Mouse (Mus musculus) spleen, adult 2 months (tissue): Measurements from ENCODE around the gene Cuta. TPM values are rescaled to one million over a fixed set of nuclear protein-coding genes. Genes with fewer than 3 reads are reported as not detected.
"Not testable (repeated sequence)": the region's sequence is repeated elsewhere in the genome, so short reads cannot be mapped to it uniquely, and the experiment has no call there.

Experiments used
- DNase-seq, 2 experiments: peaks; one replicate each; pipeline versions ENCODE4 v3.0.0 to v3.0.0-alpha.2; 2012 to 2021; ENCODE audit warnings: low spot score in 2 of 2, low read depth in 1 of 2
- H3K27ac ChIP-seq: fragments of 200-500 bp; 2 replicates; pipeline ENCODE4 v1.5.1; 2012; ENCODE audit warnings: low read length, inconsistent platforms; ENCODE audit not compliant: insufficient read depth
- H3K27me3 ChIP-seq: fragments of 200-500 bp; 2 replicates; pipeline ENCODE4 v1.6.1; 2012; ENCODE audit warnings: mild to moderate bottlenecking, moderate library complexity, low read length, inconsistent platforms; ENCODE audit not compliant: control insufficient read depth, insufficient read depth
- H3K36me3 ChIP-seq: fragments of 200-500 bp; 2 replicates; pipeline ENCODE4 v1.6.1; 2012; ENCODE audit warnings: mild to moderate bottlenecking, low read length, inconsistent platforms; ENCODE audit not compliant: control insufficient read depth, insufficient read depth
- H3K4me1 ChIP-seq: fragments of 200-500 bp; 2 replicates; pipeline ENCODE4 v1.6.1; 2011; ENCODE audit warnings: inconsistent platforms; ENCODE audit not compliant: control insufficient read depth, insufficient read depth, insufficient read length
- H3K4me3 ChIP-seq: fragments of 200-500 bp; 2 replicates; pipeline ENCODE4 v1.5.1; 2011; ENCODE audit warnings: mild to moderate bottlenecking, inconsistent platforms; ENCODE audit not compliant: insufficient read depth, insufficient read length; ENCODE audit errors: extremely low read depth
- CTCF ChIP-seq: fragments of 200-500 bp; IDR thresholded peaks from 2 replicates; pipeline ENCODE4 v1.5.1; 2011; ENCODE audit warnings: mild to moderate bottlenecking, inconsistent platforms; ENCODE audit not compliant: insufficient read depth, insufficient read length, insufficient replicate concordance; ENCODE audit errors: extremely low read depth
- POLR2A ChIP-seq: fragments of 200-500 bp; IDR thresholded peaks from 2 replicates; pipeline ENCODE4 v1.6.1; 2011; ENCODE audit warnings: low read depth, low read length, inconsistent platforms
- WGBS: fragments of 180-500 bp; shearing (Covaris S2); methylation state at CpG from one replicate; pipeline ENCODE4 v1.1.7; 2018; 5-methylcytosine and 5-hydroxymethylcytosine counted together
- polyA plus RNA-seq: library from polyadenylated mRNA; depleted of rRNA; stranded (reverse); fragments of >200 nt; gene quantifications from 2 replicates; pipeline ENCODE4 v1.2.3, GENCODE M21; 2012

Cuta gene
- polyA plus RNA-seq, 1 experiment = 87.9 TPM

GRCm38 (mm10) chr17:26936453-26936852 is 2.9 kb downstream of the Cuta start:
- Histone ChIP-seq H3K4me3 (no peak overlapping the region), H3K4me1 (peaks cover 20% of the 10 kb centered on the region; the same call in 1 of the 2 replicates), H3K36me3 (peaks cover 29% of the 10 kb centered on the region), H3K27me3 (no peaks in the 10 kb centered on the region), H3K27ac (no peak overlapping the region)
- TF ChIP-seq CTCF (no peak), POLR2A (no peak)
- no peak for DNase-seq
- 90% methylated on average over 12 of the region's 12 CpGs for WGBS

DNA sequence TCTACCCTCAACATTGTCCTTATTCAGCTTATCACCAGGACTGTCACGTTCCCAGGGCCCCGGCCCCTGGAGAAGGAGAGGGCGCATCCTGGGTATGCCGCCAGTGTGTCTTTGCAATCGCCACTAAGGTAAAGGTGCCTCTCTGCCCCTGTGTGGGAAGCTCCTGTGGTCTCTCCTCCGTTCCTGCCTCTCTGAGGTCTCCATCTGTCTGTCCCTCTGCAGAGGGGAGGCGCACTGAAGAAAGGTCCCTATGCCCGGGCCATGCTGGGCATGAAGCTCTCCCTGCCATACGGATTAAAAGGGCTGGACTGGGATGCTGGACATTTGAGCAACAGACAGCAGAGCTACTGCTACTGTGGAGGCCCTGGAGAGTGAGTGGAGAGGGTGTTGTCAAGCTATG is 4.3 kb downstream of the Cuta start:
- no peak for DNase-seq
- no peak overlapping the region for H3K4me3 ChIP-seq
- WGBS = 94% methylated on average over 9 of the region's 9 CpGs
- H3K36me3 ChIP-seq = peaks cover 29% of the 10 kb centered on the region
- H3K27me3 ChIP-seq = no peaks in the 10 kb centered on the region
- no peak for TF ChIP-seq POLR2A
- TF ChIP-seq CTCF = no peak
- no peak overlapping the region for H3K27ac ChIP-seq
- H3K4me1 ChIP-seq = peaks cover 20% of the 10 kb centered on the region; the same call in 1 of the 2 replicates

DNA sequence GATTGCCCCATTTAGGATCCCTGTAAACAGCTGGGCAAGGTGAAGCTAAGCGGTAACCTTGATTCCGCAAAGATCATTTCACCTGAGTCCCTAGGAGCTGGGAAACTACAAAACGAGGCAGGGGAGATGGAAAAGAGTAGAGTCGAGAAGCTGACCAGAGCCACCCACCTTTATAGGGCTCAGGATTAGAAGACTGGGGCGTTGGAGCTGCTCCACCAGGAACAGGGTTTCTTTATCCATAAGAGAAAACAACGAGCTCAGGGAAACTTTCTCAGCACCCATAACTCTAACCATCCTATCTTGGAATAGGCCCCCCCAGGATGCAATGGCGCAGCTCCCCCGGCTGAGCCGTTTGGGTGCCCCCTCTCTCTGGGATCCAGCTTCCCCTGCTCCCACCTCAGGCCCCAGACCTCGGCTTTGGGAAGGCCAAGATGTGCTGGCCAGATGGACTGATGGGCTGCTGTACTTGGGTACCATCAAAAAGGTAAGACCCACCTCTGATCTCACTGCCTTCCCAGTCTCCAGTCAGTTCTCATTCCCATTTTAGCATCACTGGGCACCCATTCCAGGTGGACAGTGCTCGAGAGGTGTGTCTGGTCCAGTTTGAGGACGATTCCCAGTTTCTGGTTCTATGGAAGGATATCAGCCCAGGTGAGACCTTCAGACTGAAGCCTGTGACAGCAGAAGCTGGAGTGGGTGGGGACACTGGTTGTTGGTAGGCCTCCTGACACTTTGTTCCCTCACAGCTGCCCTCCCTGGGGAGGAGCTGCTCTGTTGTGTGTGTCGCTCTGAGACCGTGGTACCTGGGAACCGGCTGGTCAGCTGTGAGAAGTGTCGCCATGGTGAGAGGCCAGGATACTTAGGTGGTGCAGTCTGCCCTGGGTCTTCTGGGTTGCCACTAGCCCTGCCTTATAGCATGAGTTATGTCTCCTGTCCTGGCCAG is 5.2 kb downstream of the Cuta start:
- Histone ChIP-seq H3K27me3 (no peaks in the 10 kb centered on the region), H3K27ac (no peak overlapping the region), H3K36me3 (peaks cover 29% of the 10 kb centered on the region), H3K4me3 (peak overlapping the region; percentile 87; the same call in 1 of the 2 replicates), H3K4me1 (peaks cover 20% of the 10 kb centered on the region; the same call in 1 of the 2 replicates)
- DNase-seq = no peak
- WGBS = 81% methylated on average over 16 of the region's 16 CpGs
- TF ChIP-seq CTCF (no peak), POLR2A (no peak)

- Histone ChIP-seq H3K27me3 (no peaks in the 10 kb centered on the region), H3K27ac (peak overlapping the region; percentile 81), H3K36me3 (peaks cover 30% of the 10 kb centered on the region), H3K4me3 (peak overlapping the region; percentile 87), H3K4me1 (peaks cover 20% of the 10 kb centered on the region; the same call in 1 of the 2 replicates)
- TF ChIP-seq CTCF (no peak), POLR2A (no peak)
- WGBS = 5% methylated on average over 13 of the region's 13 CpGs
- DNase-seq = no peak
Measured at GRCm38 (mm10) chr17:26933419-26933818, 6.0 kb downstream of the Cuta start.

DNA sequence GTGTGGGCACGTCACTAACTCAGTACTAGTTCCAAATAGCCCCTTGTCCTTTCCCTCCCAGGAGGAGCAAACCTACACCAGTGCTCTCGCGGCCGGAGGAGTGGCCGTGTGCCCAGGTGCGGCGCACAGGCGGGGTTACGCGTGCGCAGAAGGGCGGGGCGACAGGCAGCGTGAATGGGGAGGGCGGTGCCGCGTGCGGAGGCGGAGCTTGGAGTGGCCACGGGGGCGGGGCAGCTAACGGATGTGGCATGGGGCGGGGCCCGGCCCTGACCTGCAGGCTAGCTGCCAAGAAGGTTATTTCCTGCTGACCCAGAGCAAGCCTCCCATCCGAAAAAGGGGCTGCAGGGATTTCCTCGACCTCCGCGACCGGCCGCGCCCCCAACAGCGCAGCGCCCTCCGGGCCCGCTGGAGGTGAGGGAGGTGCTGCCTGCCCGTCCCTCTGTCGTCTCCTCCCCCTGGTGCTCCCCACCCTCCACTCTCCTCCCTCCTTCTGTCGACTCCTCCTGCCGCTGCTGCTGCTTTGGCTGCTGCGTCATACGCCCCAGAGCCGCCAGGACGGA is 6.5 kb downstream of the Cuta start, which contains the start of gene Phf1:
Gene Phf1, plus strand, starts transcription at position 214 of the 560 bp plus-strand sequence.
- no peaks in the 10 kb centered on the region for H3K27me3 ChIP-seq
- H3K27ac ChIP-seq = peak within 1 kb of the TSS; percentile 81
- H3K4me1 ChIP-seq = peaks cover 15% of the 10 kb centered on the region; the same call in 1 of the 2 replicates
- peak; percentile 88 to 99 for DNase-seq
- no peak for TF ChIP-seq CTCF
- TF ChIP-seq POLR2A = peak; percentile 34; the same call in 1 of the 2 replicates
- WGBS = under 1% methylated on average over 41 of the region's 43 CpGs
- H3K36me3 ChIP-seq = peaks cover 30% of the 10 kb centered on the region
- H3K4me3 ChIP-seq = peak within 1 kb of the TSS; percentile 87

DNA sequence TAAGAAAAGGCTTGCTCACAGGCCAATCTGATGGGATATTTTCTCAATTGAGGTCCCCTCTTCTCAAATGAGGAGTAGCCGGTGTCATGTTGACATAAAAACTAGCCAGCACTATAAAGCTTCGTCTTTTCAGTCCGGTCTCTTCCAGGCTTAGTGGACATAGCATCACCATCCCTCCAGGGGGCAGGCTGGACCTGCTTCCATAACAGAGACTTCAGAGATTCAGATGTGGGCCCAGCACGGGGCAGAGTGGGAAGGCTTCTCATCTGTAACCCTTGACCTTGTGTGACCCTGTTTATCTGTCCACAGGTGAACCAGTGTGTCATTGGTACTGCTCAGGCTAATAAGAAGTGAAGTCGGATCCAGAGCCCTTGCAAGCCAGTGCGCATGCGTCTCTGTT is 7.6 kb downstream of the Cuta start:
- H3K27me3 ChIP-seq, H3K27ac ChIP-seq, H3K4me3 ChIP-seq, DNase-seq: not testable (repeated sequence)
- peaks cover 21% of the 10 kb centered on the region for H3K36me3 ChIP-seq
- TF ChIP-seq CTCF = peak; percentile 33; the same call in 1 of the 2 replicates
- H3K4me1 ChIP-seq = peaks cover 11% of the 10 kb centered on the region; the same call in 1 of the 2 replicates
- WGBS = 72% methylated on average over 7 of the region's 7 CpGs

DNA sequence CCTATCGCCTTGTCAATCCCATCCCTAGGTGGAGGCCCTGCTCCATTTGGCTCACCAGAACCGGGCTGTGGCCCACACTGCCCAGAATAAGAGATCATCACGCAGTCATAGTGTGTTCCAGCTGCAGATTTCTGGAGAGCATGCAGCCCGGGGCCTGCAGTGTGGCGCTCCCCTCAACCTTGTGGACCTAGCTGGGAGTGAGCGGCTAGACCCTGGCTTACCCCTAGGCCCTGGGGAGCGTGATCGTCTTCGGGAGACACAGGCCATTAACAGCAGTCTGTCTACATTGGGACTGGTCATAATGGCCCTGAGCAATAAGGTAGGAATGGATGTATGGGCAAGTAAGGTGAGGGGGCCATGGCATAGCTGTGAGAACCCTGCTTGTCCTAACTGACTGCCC is 14.0 kb downstream of the Cuta start:
- H3K36me3 ChIP-seq, H3K4me3 ChIP-seq: not testable (repeated sequence)

DNA sequence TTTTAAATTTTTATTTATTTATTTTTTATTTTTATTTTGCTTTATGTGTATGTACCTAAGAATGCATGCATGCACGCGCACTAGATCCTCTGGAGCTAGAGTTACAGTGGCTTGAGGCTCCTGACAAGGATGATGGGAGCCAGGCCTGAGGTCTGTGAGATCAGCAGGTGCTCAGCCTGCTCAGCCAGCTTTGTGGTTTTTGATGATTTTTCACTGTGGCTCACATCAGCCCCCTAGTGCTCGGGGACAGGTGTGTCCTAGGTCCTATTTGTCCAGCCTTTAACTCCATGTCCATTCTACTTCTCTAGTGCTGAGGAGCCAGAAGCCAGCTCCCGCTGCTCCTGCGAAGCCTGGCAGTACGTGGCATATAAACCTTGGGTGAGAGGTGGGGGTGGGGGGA is 17.0 kb downstream of the Cuta start:
- not testable (repeated sequence) for H3K27ac ChIP-seq, H3K4me1 ChIP-seq, H3K4me3 ChIP-seq, H3K36me3 ChIP-seq, DNase-seq, H3K27me3 ChIP-seq
- WGBS = 84% methylated on average over 6 of the region's 6 CpGs

More for the DNA sequence above, 14.0 kb downstream of the Cuta start:
- H3K4me1 ChIP-seq, H3K27ac ChIP-seq, H3K27me3 ChIP-seq, DNase-seq: not testable (repeated sequence)
- WGBS = 98% methylated on average over 9 of the region's 9 CpGs

DNA sequence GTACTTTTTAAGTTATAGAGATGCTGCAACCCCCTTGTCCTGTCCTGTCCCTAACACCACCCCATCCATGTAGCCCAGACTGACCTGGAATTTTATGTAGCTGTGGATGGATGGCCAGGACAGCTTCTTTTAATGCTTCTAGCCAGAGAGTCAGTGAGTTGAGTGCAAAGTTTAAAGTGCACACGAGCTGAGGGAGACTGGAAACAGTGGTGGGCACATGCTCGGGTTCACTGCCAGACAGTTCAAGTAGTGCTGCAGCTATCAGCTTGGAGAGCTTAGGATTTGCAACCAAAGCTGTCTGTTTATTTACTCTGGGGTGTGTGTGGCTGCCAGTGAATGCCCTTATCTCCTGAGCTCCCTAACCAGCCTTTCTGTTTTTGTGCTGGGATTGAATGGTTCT is 19.9 kb downstream of the Cuta start:
- not testable (repeated sequence) for H3K27me3 ChIP-seq, DNase-seq, H3K4me3 ChIP-seq, H3K27ac ChIP-seq, H3K36me3 ChIP-seq, H3K4me1 ChIP-seq
- WGBS = 87% methylated on average over 2 of the region's 2 CpGs
